Mouse (Mus musculus): ENCODE measurements around the gene Fbxw11.

DNA sequence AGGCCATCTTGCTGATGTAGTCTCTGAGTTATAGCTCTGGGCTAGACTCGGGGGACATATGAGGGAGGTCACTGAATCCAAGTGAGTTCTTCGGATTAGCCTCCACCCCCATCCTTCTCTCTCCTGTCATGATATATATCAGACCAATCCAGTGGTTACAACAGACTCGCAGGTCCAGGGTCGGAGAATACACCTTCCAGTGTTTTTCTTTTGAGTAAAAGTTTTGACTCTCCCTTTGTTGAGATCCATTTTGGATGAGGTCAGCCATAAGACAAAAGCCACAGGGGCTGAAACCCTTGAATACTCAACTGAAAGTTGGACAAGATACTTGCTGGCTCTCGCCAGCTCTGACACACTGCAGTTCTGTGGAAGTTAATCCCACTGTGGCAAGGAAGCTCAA, 143.7 kb downstream of the Fbxw11 start:
- TF ChIP-seq CTCF (IDR thresholded peaks at IDR 0.05) (no peak), POLR2A (IDR thresholded peaks at IDR 0.05; ENCODE audit: insufficient read depth, low read depth, low read length) (no peak)

Measured in heart, adult 2 months (tissue).